Mouse (Mus musculus): ENCODE results near the gene Leprot. TPM values are rescaled to one million over a fixed set of nuclear protein-coding genes. Genes with fewer than 3 reads are reported as not detected.
A peak's percentile ranks its signal among the peaks of the same experiment; 100 is the strongest.

Leprot gene
- polyA plus RNA-seq, 1 experiment from 2014 or later, result 98.6 TPM

- no peak for ATAC-seq (ENCODE audit: low FRiP score, low TSS enrichment)
- H3K27ac ChIP-seq (ENCODE audit: low read length), result no peak overlapping the region
Observed at GRCm38 (mm10) chr4:101656056-101656455, 8.5 kb downstream of the Leprot start.

GRCm38 (mm10) chr4:101656956-101657570 is 9.5 kb downstream of the Leprot start:
- Histone ChIP-seq H3K4me3 (ENCODE audit: low read length) (no peak overlapping the region), H3K27ac (ENCODE audit: low read length) (no peak overlapping the region), H3K9me3 (ENCODE audit: low read length) (no peaks in the 10 kb centered on the region), H3K4me2 (replicated peaks; ENCODE audit: low read depth, low read length) (no peak overlapping the region), H3K9ac (replicated peaks; ENCODE audit: low read length) (no peak overlapping the region), H3K27me3 (ENCODE audit: insufficient read depth, low read length) (no peaks in the 10 kb centered on the region), H3K4me1 (ENCODE audit: insufficient read depth, low read length) (0 out of 2 replicates have a peak, but pooled peaks cover 3% of the 10 kb centered on the region), H3K36me3 (ENCODE audit: insufficient read depth, low read length) (peaks cover 13% of the 10 kb centered on the region)
- ATAC-seq (ENCODE audit: low FRiP score, low TSS enrichment), result no peak
- WGBS, result 51% methylated on average over 6 of the region's 6 CpGs

More at GRCm38 (mm10) chr4:101656056-101656455, 8.5 kb downstream of the Leprot start:
- H3K36me3 ChIP-seq (ENCODE audit: insufficient read depth, low read length), result peaks cover 9% of the 10 kb centered on the region
- H3K9ac ChIP-seq (replicated peaks; ENCODE audit: low read length), result no peak overlapping the region
- WGBS, result 72% methylated on average over 15 of the region's 15 CpGs
- H3K9me3 ChIP-seq (ENCODE audit: low read length), result no peaks in the 10 kb centered on the region
- no peaks in the 10 kb centered on the region for H3K27me3 ChIP-seq (ENCODE audit: insufficient read depth, low read length)
- H3K4me2 ChIP-seq (replicated peaks; ENCODE audit: low read depth, low read length), result no peak overlapping the region
- 0 out of 2 replicates have a peak, but pooled peaks cover 3% of the 10 kb centered on the region for H3K4me1 ChIP-seq (ENCODE audit: insufficient read depth, low read length)
- H3K4me3 ChIP-seq (ENCODE audit: low read length), result no peak overlapping the region

GRCm38 (mm10) chr4:101664160-101664750 is 16.7 kb downstream of the Leprot start:
- no peaks in the 10 kb centered on the region for H3K27me3 ChIP-seq (ENCODE audit: insufficient read depth, low read length)
- no peak overlapping the region for H3K4me2 ChIP-seq (replicated peaks; ENCODE audit: low read depth, low read length)
- H3K4me3 ChIP-seq (ENCODE audit: low read length), result no peak overlapping the region
- H3K27ac ChIP-seq (ENCODE audit: low read length), result no peak overlapping the region
- WGBS, result 72% methylated on average over 9 of the region's 9 CpGs
- H3K9me3 ChIP-seq (ENCODE audit: low read length), result no peaks in the 10 kb centered on the region; the same call in 1 of the 2 replicates
- no peaks in the 10 kb centered on the region for H3K4me1 ChIP-seq (ENCODE audit: insufficient read depth, low read length)
- H3K9ac ChIP-seq (replicated peaks; ENCODE audit: low read length), result no peak overlapping the region
- no peak; the same call in 1 of the 2 replicates for ATAC-seq (ENCODE audit: low FRiP score, low TSS enrichment)
- peaks cover 20% of the 10 kb centered on the region for H3K36me3 ChIP-seq (ENCODE audit: insufficient read depth, low read length)

- Histone ChIP-seq H3K4me2 (replicated peaks; ENCODE audit: low read depth, low read length) (no peak overlapping the region), H3K9ac (replicated peaks; ENCODE audit: low read length) (no peak overlapping the region), H3K27ac (ENCODE audit: low read length) (no peak overlapping the region), H3K4me3 (ENCODE audit: low read length) (no peak overlapping the region), H3K9me3 (ENCODE audit: low read length) (no peaks in the 10 kb centered on the region; the same call in 1 of the 2 replicates), H3K4me1 (ENCODE audit: insufficient read depth, low read length) (no peaks in the 10 kb centered on the region), H3K27me3 (ENCODE audit: insufficient read depth, low read length) (no peaks in the 10 kb centered on the region), H3K36me3 (ENCODE audit: insufficient read depth, low read length) (peaks cover 14% of the 10 kb centered on the region)
- ATAC-seq (ENCODE audit: low FRiP score, low TSS enrichment), result no peak
- WGBS, result 95% methylated on average over 4 of the region's 4 CpGs
Observed at GRCm38 (mm10) chr4:101664766-101665165, 17.2 kb downstream of the Leprot start.

GRCm38 (mm10) chr4:101669161-101669560 is 21.6 kb downstream of the Leprot start:
- Histone ChIP-seq H3K9me3 (ENCODE audit: low read length) (no peaks in the 10 kb centered on the region; the same call in 1 of the 2 replicates), H3K4me3 (ENCODE audit: low read length) (no peak overlapping the region), H3K27ac (ENCODE audit: low read length) (no peak overlapping the region), H3K4me2 (replicated peaks; ENCODE audit: low read depth, low read length) (no peak overlapping the region), H3K9ac (replicated peaks; ENCODE audit: low read length) (no peak overlapping the region), H3K4me1 (ENCODE audit: insufficient read depth, low read length) (no peaks in the 10 kb centered on the region), H3K36me3 (ENCODE audit: insufficient read depth, low read length) (no peaks in the 10 kb centered on the region), H3K27me3 (ENCODE audit: insufficient read depth, low read length) (no peaks in the 10 kb centered on the region)
- WGBS, result 68% methylated on average over 5 of the region's 5 CpGs
- ATAC-seq (ENCODE audit: low FRiP score, low TSS enrichment), result no peak

GRCm38 (mm10) chr4:101669811-101670210 is 22.3 kb downstream of the Leprot start:
- Histone ChIP-seq H3K9me3 (ENCODE audit: low read length) (no peaks in the 10 kb centered on the region; the same call in 1 of the 2 replicates), H3K27ac (ENCODE audit: low read length) (no peak overlapping the region), H3K9ac (replicated peaks; ENCODE audit: low read length) (no peak overlapping the region), H3K27me3 (ENCODE audit: insufficient read depth, low read length) (no peaks in the 10 kb centered on the region), H3K4me3 (ENCODE audit: low read length) (no peak overlapping the region), H3K4me2 (replicated peaks; ENCODE audit: low read depth, low read length) (no peak overlapping the region), H3K4me1 (ENCODE audit: insufficient read depth, low read length) (no peaks in the 10 kb centered on the region), H3K36me3 (ENCODE audit: insufficient read depth, low read length) (no peaks in the 10 kb centered on the region)
- 70% methylated on average over 5 of the region's 5 CpGs for WGBS
- ATAC-seq (ENCODE audit: low FRiP score, low TSS enrichment), result no peak

- WGBS, result 59% methylated on average over 5 of the region's 5 CpGs
- no peak overlapping the region for H3K4me2 ChIP-seq (replicated peaks; ENCODE audit: low read depth, low read length)
- no peak for ATAC-seq (ENCODE audit: low FRiP score, low TSS enrichment)
- no peaks in the 10 kb centered on the region for H3K36me3 ChIP-seq (ENCODE audit: insufficient read depth, low read length)
- H3K9me3 ChIP-seq (ENCODE audit: low read length), result no peaks in the 10 kb centered on the region
- no peak overlapping the region for H3K9ac ChIP-seq (replicated peaks; ENCODE audit: low read length)
- H3K27ac ChIP-seq (ENCODE audit: low read length), result no peak overlapping the region
- no peak overlapping the region for H3K4me3 ChIP-seq (ENCODE audit: low read length)
- H3K4me1 ChIP-seq (ENCODE audit: insufficient read depth, low read length), result no peaks in the 10 kb centered on the region
- H3K27me3 ChIP-seq (ENCODE audit: insufficient read depth, low read length), result no peaks in the 10 kb centered on the region
Observed at GRCm38 (mm10) chr4:101674790-101675189, 27.3 kb downstream of the Leprot start.

- no peaks in the 10 kb centered on the region for H3K4me1 ChIP-seq (ENCODE audit: insufficient read depth, low read length)
- no peaks in the 10 kb centered on the region for H3K36me3 ChIP-seq (ENCODE audit: insufficient read depth, low read length)
- H3K4me2 ChIP-seq (replicated peaks; ENCODE audit: low read depth, low read length), result no peak overlapping the region
- no peak overlapping the region for H3K27ac ChIP-seq (ENCODE audit: low read length)
- 46% methylated on average over 4 of the region's 4 CpGs for WGBS
- H3K9ac ChIP-seq (replicated peaks; ENCODE audit: low read length), result no peak overlapping the region
- no peak overlapping the region for H3K4me3 ChIP-seq (ENCODE audit: low read length)
- no peaks in the 10 kb centered on the region for H3K27me3 ChIP-seq (ENCODE audit: insufficient read depth, low read length)
- ATAC-seq (ENCODE audit: low FRiP score, low TSS enrichment), result peak; percentile 46; the same call in 1 of the 2 replicates
- H3K9me3 ChIP-seq (ENCODE audit: low read length), result no peaks in the 10 kb centered on the region
Observed at GRCm38 (mm10) chr4:101675726-101676125, 28.2 kb downstream of the Leprot start.

- no peak overlapping the region for H3K4me3 ChIP-seq (ENCODE audit: low read length)
- no peak overlapping the region for H3K27ac ChIP-seq (ENCODE audit: low read length)
- ATAC-seq (ENCODE audit: low FRiP score, low TSS enrichment), result no peak
- no peaks in the 10 kb centered on the region for H3K4me1 ChIP-seq (ENCODE audit: insufficient read depth, low read length)
- no peaks in the 10 kb centered on the region for H3K9me3 ChIP-seq (ENCODE audit: low read length)
- H3K9ac ChIP-seq (replicated peaks; ENCODE audit: low read length), result no peak overlapping the region
- H3K27me3 ChIP-seq (ENCODE audit: insufficient read depth, low read length), result no peaks in the 10 kb centered on the region
- 91% methylated on average over 4 of the region's 4 CpGs for WGBS
- no peak overlapping the region for H3K4me2 ChIP-seq (replicated peaks; ENCODE audit: low read depth, low read length)
- no peaks in the 10 kb centered on the region for H3K36me3 ChIP-seq (ENCODE audit: insufficient read depth, low read length)
Observed at GRCm38 (mm10) chr4:101682620-101683019, 35.1 kb downstream of the Leprot start.

GRCm38 (mm10) chr4:101683086-101683485 is 35.6 kb downstream of the Leprot start:
- no peak for ATAC-seq (ENCODE audit: low FRiP score, low TSS enrichment)

More at GRCm38 (mm10) chr4:101683086-101683485, 35.6 kb downstream of the Leprot start:
- Histone ChIP-seq H3K36me3 (ENCODE audit: insufficient read depth, low read length) (no peaks in the 10 kb centered on the region), H3K4me1 (ENCODE audit: insufficient read depth, low read length) (no peaks in the 10 kb centered on the region), H3K4me2 (replicated peaks; ENCODE audit: low read depth, low read length) (no peak overlapping the region), H3K27me3 (ENCODE audit: insufficient read depth, low read length) (no peaks in the 10 kb centered on the region), H3K9me3 (ENCODE audit: low read length) (no peaks in the 10 kb centered on the region), H3K9ac (replicated peaks; ENCODE audit: low read length) (no peak overlapping the region), H3K4me3 (ENCODE audit: low read length) (no peak overlapping the region), H3K27ac (ENCODE audit: low read length) (no peak overlapping the region)
- WGBS, result 91% methylated on average over 3 of the region's 3 CpGs

Data from kidney, embryonic 16.5 days (tissue).